Mouse (Mus musculus) midbrain, postnatal 0 days (tissue): ENCODE results near the gene Ciao2b. TPM values are rescaled to one million over a fixed set of nuclear protein-coding genes. Genes with fewer than 3 reads are reported as not detected.

Source experiments
- ATAC-seq: fragments of 200-750 bp; cut with Nextera tagmentation; 2 replicates; pipeline ENCODE4 v1.8.0; 2017; ENCODE audit warnings: moderate number of reproducible peaks, mild to moderate bottlenecking, moderate TSS enrichment, moderate library complexity; ENCODE audit not compliant: low FRiP score
- DNase-seq: peaks from one replicate; pipeline ENCODE4 v3.0.0-alpha.2; 2015; ENCODE audit warnings: low spot score
- H3K27ac ChIP-seq: fragments of 300-500 bp; sonication (generic); 2 replicates; pipeline ENCODE4 v1.5.1; 2014; ENCODE audit warnings: low read depth, mild to moderate bottlenecking, low read length, mixed read lengths
- H3K27me3 ChIP-seq: fragments of 300-500 bp; sonication (generic); 2 replicates; pipeline ENCODE4 v1.6.1; 2014; ENCODE audit warnings: low read length, control low read depth, mixed read lengths; ENCODE audit not compliant: insufficient read depth
- H3K36me3 ChIP-seq: fragments of 300-500 bp; sonication (generic); 2 replicates; pipeline ENCODE4 v1.6.1; 2014; ENCODE audit warnings: low read length, control low read depth, mixed read lengths; ENCODE audit not compliant: insufficient read depth
- H3K4me1 ChIP-seq: fragments of 300-500 bp; sonication (generic); 2 replicates; pipeline ENCODE4 v1.6.1; 2014; ENCODE audit warnings: mild to moderate bottlenecking, control low read depth, antibody characterized with exemption, low read length, mixed read lengths; ENCODE audit not compliant: insufficient read depth
- H3K4me2 ChIP-seq: fragments of 300-500 bp; sonication (generic); 2 replicates; pipeline ENCODE4 v1.6.1; 2014; ENCODE audit warnings: low read depth, mild to moderate bottlenecking, low read length, mixed read lengths; ENCODE audit not compliant: poor library complexity, severe bottlenecking
- H3K4me3 ChIP-seq: fragments of 300-500 bp; sonication (generic); 2 replicates; pipeline ENCODE4 v1.5.1; 2014; ENCODE audit warnings: low read depth, mild to moderate bottlenecking, low read length, moderate library complexity
- H3K9ac ChIP-seq: fragments of 300-500 bp; sonication (generic); replicated peaks from 2 replicates; pipeline ENCODE4 v1.6.1; 2014; ENCODE audit warnings: mild to moderate bottlenecking, low read length, moderate library complexity, mixed read lengths; ENCODE audit not compliant: poor library complexity, severe bottlenecking
- H3K9me3 ChIP-seq: fragments of 300-500 bp; sonication (generic); 2 replicates; pipeline ENCODE4 v1.6.1; 2016; ENCODE audit warnings: low read length, control low read depth
- CTCF ChIP-seq: IDR thresholded peaks from 2 replicates; pipeline ENCODE4 v1.5.1; 2016; ENCODE audit warnings: antibody characterized with exemption, mild to moderate bottlenecking
- WGBS: fragments of 180-500 bp; shearing (Covaris S2); extraction: QIAGEN DNeasy Blood & Tissue Kit; methylation state at CpG from one replicate; pipeline ENCODE4 v1.1.7; 2014; 5-methylcytosine and 5-hydroxymethylcytosine counted together
- polyA plus RNA-seq: library from polyadenylated mRNA; unstranded; fragments of >200 nt; fragmentation: Nextera tagmentation; extraction: Ambion mirVana; gene quantifications from 2 replicates; pipeline ENCODE4 v1.2.1, GENCODE M21; 2015
- total RNA-seq: library from RNA; depleted of rRNA; stranded (reverse); fragments of >200 nt; gene quantifications from 2 replicates; pipeline ENCODE4 v1.2.3, GENCODE M21; 2014

Gene Ciao2b
- total and polyA plus RNA-seq, 2 experiments from 2014 or later = 84.0 to 108 TPM

DNA sequence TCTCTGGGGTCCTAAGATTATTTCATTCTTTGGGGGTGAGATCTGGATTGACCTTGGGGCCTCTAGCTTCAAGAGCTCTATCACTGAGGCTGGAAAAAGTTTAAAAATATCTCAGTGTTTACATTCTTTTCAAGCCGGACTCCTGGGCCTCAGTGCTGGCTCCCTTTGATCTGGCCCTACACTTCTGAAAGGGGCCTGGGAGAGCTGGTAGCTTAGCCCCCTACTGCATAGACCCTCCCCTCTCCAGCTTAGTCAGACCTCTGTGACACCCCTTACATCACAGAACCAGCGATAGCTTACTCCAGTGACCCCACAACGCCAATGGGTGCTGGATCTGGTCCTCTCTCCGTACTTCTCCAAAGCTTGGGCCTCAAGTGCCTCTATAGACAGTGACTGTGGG, 30.2 kb downstream of the Ciao2b start:
- TF ChIP-seq CTCF = no peak
- no peak overlapping the region for H3K4me3 ChIP-seq
- WGBS = 75% methylated on average over 4 of the region's 4 CpGs
- H3K4me2 ChIP-seq = no peak overlapping the region
- DNase-seq = no peak
- no peaks in the 10 kb centered on the region for H3K36me3 ChIP-seq
- H3K9me3 ChIP-seq = no peaks in the 10 kb centered on the region
- no peaks in the 10 kb centered on the region for H3K4me1 ChIP-seq
- ATAC-seq = no peak
- no peaks in the 10 kb centered on the region for H3K27me3 ChIP-seq
- no peak overlapping the region for H3K27ac ChIP-seq
- H3K9ac ChIP-seq = no peak overlapping the region

DNA sequence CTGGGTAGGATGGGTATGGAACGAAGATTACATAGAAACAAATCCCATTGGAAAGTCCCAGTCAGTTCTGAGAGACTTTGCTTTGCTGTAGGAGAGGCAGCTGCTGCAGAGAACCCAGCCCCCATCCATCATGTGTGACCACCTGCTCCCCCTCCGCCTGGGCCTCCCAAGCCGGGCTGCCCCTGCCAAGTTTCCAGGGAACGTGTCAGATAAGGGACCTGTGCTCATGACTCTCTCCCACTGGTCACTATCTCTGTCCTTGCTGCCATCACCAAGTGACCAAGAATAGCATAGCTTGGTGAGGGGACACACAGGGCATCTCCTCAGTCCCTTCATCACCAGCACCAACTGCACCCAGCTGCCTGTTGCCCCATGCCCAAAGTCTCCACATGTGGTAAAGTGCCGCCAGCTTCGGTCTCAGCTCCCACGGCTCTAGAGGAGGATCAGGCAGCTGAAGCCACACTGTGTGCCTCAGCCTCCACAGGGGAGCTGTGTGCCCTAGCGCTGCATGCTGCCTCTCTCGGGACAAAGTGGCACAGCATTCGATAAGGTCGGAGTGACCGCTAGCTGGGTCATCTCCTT, 31.5 kb downstream of the Ciao2b start:
- ATAC-seq (no peak), DNase-seq (no peak)
- no peak overlapping the region for H3K4me2 ChIP-seq
- H3K27ac ChIP-seq = no peak overlapping the region
- H3K27me3 ChIP-seq = no peaks in the 10 kb centered on the region
- TF ChIP-seq CTCF = no peak
- H3K9ac ChIP-seq = no peak overlapping the region
- 81% methylated on average over 12 of the region's 12 CpGs for WGBS
- no peaks in the 10 kb centered on the region for H3K36me3 ChIP-seq
- H3K4me1 ChIP-seq = no peaks in the 10 kb centered on the region
- no peaks in the 10 kb centered on the region for H3K9me3 ChIP-seq
- no peak overlapping the region for H3K4me3 ChIP-seq

DNA sequence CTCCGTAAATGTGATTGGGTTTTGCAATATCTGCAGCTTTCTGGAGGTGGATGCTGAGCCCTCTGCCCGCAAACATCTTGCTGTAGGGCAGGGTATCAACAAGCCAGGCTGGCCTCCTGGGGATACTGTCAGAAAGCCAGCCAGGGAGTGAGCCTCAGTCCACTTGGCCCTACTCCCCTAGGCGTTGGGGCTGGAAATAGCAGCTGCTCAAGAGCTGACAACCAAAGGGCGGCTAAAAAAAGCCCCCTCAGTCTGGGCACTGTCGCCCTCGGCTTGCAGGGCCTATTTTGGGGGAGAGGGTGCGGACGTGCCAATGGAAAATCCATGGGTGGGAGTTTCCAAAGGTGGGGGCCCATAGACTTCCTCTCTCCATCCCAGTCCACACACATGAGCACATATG, 32.5 kb downstream of the Ciao2b start:
- Histone ChIP-seq H3K4me2 (no peak overlapping the region), H3K9me3 (no peaks in the 10 kb centered on the region), H3K36me3 (no peaks in the 10 kb centered on the region), H3K4me3 (no peak overlapping the region), H3K4me1 (no peaks in the 10 kb centered on the region), H3K27ac (no peak overlapping the region), H3K27me3 (no peaks in the 10 kb centered on the region), H3K9ac (no peak overlapping the region)
- DNase-seq (no peak), ATAC-seq (no peak)
- 78% methylated on average over 8 of the region's 8 CpGs for WGBS
- no peak for TF ChIP-seq CTCF

DNA sequence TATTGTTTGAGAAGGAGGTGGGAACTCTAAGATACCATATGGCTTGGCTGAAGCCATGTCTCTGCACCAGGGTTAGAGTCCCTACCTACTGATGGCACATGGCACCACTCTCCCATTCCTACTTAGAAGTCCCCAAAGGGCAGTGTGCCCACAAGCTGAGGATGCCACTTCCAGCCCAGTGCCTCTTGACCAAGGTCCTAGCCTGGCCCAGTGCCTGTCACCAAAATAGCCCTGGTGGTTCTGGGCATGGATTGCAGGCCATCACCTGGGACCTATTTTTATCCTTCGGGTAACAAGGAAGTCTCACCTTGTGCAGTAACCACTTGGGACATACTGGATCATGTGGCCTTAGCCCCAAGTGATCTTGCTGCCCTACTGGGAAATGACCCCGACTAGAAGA, 33.8 kb downstream of the Ciao2b start:
- no peaks in the 10 kb centered on the region for H3K9me3 ChIP-seq
- no peak for TF ChIP-seq CTCF
- 78% methylated on average over 2 of the region's 2 CpGs for WGBS
- no peak for DNase-seq
- ATAC-seq = no peak
- no peak overlapping the region for H3K27ac ChIP-seq
- H3K36me3 ChIP-seq = no peaks in the 10 kb centered on the region
- H3K9ac ChIP-seq = no peak overlapping the region
- no peak overlapping the region for H3K4me3 ChIP-seq
- no peaks in the 10 kb centered on the region for H3K27me3 ChIP-seq
- H3K4me2 ChIP-seq = no peak overlapping the region
- no peaks in the 10 kb centered on the region for H3K4me1 ChIP-seq

DNA sequence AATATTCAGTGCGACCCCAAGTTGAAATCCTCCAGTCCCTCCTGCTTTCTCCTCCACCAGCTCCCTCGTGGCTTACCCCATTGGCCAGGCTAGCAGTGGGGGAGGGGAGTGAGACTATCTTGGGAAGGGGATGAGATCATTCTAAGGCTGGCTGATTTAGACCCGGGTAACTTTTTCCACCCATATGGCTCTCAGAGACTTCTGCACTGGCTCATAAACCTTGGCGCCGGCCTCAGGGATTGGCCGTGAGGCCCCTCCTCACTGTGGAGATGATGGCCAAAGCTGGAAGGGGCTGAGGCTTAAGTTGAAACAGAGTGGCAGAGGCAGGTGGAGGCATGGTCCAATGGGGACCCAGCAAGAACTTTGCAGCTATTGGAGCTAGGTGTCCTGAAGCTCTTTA, 35.4 kb downstream of the Ciao2b start:
- 54% methylated on average over 6 of the region's 6 CpGs for WGBS

DNA sequence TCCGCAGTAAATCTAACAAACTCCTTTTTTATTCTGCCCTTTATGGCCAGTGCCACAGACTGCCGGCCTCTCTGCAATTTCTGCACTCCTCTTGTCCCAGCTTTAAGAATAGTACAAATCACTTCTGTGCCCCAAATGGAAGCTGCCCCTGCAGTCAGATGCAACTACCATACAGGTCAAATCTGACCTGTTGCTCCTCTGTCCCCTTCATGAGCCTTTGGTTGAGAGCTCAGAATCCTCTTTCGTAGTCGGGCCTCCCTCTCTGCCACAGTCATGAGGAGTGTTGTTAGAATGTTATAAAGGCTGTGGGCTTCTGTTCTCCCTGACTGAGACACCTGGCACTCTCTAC, 38.5 kb downstream of the Ciao2b start:
- no peak overlapping the region for H3K27ac ChIP-seq
- no peak overlapping the region for H3K4me2 ChIP-seq
- H3K9ac ChIP-seq = no peak overlapping the region
- H3K36me3 ChIP-seq = no peaks in the 10 kb centered on the region
- H3K27me3 ChIP-seq = peaks cover 3% of the 10 kb centered on the region; the same call in 1 of the 2 replicates
- DNase-seq (no peak), ATAC-seq (no peak)
- H3K4me1 ChIP-seq = no peaks in the 10 kb centered on the region; the same call in 1 of the 2 replicates
- 72% methylated on average over 4 of the region's 4 CpGs for WGBS
- TF ChIP-seq CTCF = no peak
- H3K9me3 ChIP-seq = no peaks in the 10 kb centered on the region
- no peak overlapping the region for H3K4me3 ChIP-seq

More for the DNA sequence above, 35.4 kb downstream of the Ciao2b start:
- Histone ChIP-seq H3K27ac (no peak overlapping the region), H3K9me3 (no peaks in the 10 kb centered on the region), H3K4me2 (no peak overlapping the region), H3K27me3 (peaks cover 3% of the 10 kb centered on the region; the same call in 1 of the 2 replicates), H3K9ac (no peak overlapping the region), H3K4me3 (no peak overlapping the region), H3K36me3 (no peaks in the 10 kb centered on the region), H3K4me1 (no peaks in the 10 kb centered on the region; the same call in 1 of the 2 replicates)
- no peak for TF ChIP-seq CTCF
- no peak for ATAC-seq
- no peak for DNase-seq
